Mouse (Mus musculus) small intestine, adult 2 months (tissue): ENCODE results near the gene Rplp0.

Experiments used
- CTCF ChIP-seq: fragments of 200-500 bp; IDR thresholded peaks from 2 replicates; pipeline ENCODE4 v1.5.1; 2012; ENCODE audit warnings: low read depth, mild to moderate bottlenecking, control low read depth, inconsistent platforms, low read length, moderate library complexity, mixed read lengths; ENCODE audit not compliant: insufficient replicate concordance, insufficient read length; ENCODE audit errors: extremely low read depth
- POLR2A ChIP-seq: fragments of 200-500 bp; IDR thresholded peaks from 2 replicates; pipeline ENCODE4 v1.6.1; 2012; ENCODE audit warnings: low read depth, mild to moderate bottlenecking, control low read depth, inconsistent platforms, low read length, moderate library complexity

DNA sequence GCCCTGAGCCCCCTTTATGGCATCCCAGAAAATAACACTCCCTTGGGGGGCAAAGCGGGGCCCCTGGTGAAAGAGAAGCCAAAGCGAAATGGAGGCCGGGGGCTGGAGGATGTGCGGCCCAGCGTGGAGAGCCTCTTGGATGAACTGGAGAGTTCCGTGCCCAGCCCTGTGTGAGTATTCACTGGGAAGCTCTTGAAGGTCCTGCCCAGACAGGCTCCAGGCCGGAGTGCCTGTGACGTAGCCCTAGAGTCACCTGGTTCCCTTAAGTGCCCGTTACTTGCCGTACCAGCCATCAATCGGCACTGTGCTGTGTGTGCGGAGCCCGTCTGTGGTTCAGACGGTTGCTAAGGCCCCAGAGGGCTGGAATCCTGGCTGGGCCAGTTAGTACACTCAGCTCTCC, 13.6 kb upstream of the Rplp0 start:
- TF ChIP-seq POLR2A (no peak), CTCF (no peak)
